Mouse (Mus musculus) G1E (cell line): ENCODE data around the gene Csnk2a2.

ENCODE experiments used
- CTCF ChIP-seq: IDR thresholded peaks from 2 replicates; pipeline ENCODE4 v1.5.1; 2012; ENCODE audit warnings: low read depth, low read length, inconsistent platforms, mixed read lengths
- TAL1 ChIP-seq: conservative IDR thresholded peaks from 2 replicates; pipeline ENCODE4 v1.6.1; 2012; ENCODE audit warnings: low read depth, low read length, inconsistent platforms, mixed read lengths

DNA sequence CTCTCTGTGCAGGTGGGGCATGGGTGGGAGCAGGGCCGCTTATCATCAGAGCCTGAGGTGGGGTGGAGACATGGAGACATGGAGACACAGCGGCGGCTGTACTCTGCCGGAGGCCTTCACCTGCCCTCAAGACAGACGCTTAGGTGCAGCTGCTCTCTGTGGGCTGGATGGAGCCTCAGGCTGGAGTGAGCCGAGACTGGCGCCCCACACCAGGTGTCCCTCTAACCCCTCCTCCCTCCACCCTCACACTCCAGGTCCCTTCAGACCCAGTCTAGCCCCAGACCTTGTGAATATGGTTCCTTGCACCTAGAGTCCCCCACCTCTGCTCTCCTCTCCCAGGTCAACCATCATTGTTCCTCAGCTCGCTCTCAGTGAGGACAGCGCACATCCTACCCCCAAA, 90.7 kb downstream of the Csnk2a2 start:
- TF ChIP-seq TAL1 (no peak), CTCF (no peak)
